Mouse (Mus musculus) colon, adult 2 months (tissue): Measurements from ENCODE around the gene Grid1. TPM values are rescaled to one million over a fixed set of nuclear protein-coding genes. Genes with fewer than 3 reads are reported as not detected.

Source experiments
- polyA plus RNA-seq: library from polyadenylated mRNA; depleted of rRNA; stranded (reverse); fragments of >200 nt; gene quantifications from 2 replicates; pipeline ENCODE4 v1.2.3, GENCODE M21; 2012; rRNA removed

Gene Grid1
- 0.16 and 0.52 TPM in 2 replicates for polyA plus RNA-seq

DNA sequence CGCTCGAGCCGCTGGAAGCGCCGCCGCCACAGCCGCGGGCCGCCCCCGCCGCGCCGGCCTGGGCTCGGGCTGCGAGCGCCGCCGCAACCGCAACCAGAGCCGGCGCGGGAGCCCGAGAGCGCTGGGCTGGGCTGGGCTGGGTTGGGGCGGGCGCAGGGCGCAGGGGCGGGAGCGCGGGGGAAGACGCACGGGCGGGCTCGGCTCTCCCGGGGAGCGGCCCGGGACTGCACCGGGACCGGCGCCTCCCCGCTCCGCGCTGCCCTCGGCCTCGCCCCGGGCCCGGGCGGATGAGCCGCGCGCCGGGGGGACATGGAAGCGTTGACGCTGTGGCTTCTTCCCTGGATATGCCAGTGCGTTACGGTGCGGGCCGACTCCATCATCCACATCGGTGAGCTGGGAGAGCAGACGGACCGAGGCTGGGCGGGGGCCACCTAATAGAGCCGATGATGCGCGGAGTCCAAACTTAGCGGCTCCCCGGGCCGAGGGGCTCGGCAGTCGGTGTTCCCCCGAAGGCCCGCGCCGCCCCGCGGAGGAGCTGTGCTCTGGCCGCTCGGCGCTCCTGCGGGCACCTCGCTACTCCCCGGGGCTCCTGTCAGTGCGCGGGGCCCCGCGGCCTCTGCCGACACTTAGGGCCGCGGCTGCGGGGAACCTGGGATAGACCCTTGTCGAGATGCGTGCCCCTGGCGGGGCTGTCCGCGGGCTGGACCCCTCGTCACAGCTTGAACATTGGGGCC lies at the start of gene Grid1:
Gene Grid1, plus strand, starts transcription at position 190 of the 734 bp plus-strand sequence.

Other genes with a start within 250 kb of the Grid1 start
- gene Ldb3, start 231.4 kb upstream of the Grid1 start, polyA plus RNA-seq = 11.0 and 12.8 TPM in 2 replicates
- not detected in 2 replicates for gene Opn4, start 220.0 kb upstream of the Grid1 start, polyA plus RNA-seq
- 5.8 and 6.9 TPM in 2 replicates for gene Wapl, start 146.2 kb upstream of the Grid1 start, polyA plus RNA-seq